Mouse (Mus musculus): ENCODE results near the gene Glrx2. TPM values are rescaled to one million over a fixed set of nuclear protein-coding genes. Genes with fewer than 3 reads are reported as not detected.
A peak's percentile ranks its signal among the peaks of the same experiment; 100 is the strongest.
"Not testable (repeated sequence)": the region's sequence is repeated elsewhere in the genome, so short reads cannot be mapped to it uniquely, and the experiment has no call there.

Glrx2 gene
- 81.4 and 85.2 TPM in 2 replicates for polyA plus RNA-seq (2016; fragmentation: Nextera tagmentation; extraction: Ambion mirVana)

- not testable (repeated sequence) for H3K36me3 ChIP-seq; DNase-seq (ENCODE audit: low spot score); H3K4me3 ChIP-seq; H3K4me1 ChIP-seq; H3K27me3 ChIP-seq (ENCODE audit: insufficient read depth, poor library complexity, severe bottlenecking); H3K27ac ChIP-seq; H3K9me3 ChIP-seq
- no CpG with 5 or more reads among the region's 2 CpGs for WGBS
Measured at GRCm38 (mm10) chr1:143716038-143716437, at the start of gene Glrx2. Glrx2 (plus strand) TSS chr1:143716338.

GRCm38 (mm10) chr1:143675734-143676361 is 40.3 kb upstream of the Glrx2 start:
- H3K27ac ChIP-seq: no peak overlapping the region
- H3K9me3 ChIP-seq: no peaks in the 10 kb centered on the region
- no peak overlapping the region for H3K4me3 ChIP-seq
- H3K36me3 ChIP-seq: peaks cover 44% of the 10 kb centered on the region
- DNase-seq (ENCODE audit: low spot score): no peak
- H3K27me3 ChIP-seq (ENCODE audit: insufficient read depth, poor library complexity, severe bottlenecking): no peaks in the 10 kb centered on the region
- 94% methylated on average over 4 of the region's 4 CpGs for WGBS
- no peaks in the 10 kb centered on the region for H3K4me1 ChIP-seq

DNA sequence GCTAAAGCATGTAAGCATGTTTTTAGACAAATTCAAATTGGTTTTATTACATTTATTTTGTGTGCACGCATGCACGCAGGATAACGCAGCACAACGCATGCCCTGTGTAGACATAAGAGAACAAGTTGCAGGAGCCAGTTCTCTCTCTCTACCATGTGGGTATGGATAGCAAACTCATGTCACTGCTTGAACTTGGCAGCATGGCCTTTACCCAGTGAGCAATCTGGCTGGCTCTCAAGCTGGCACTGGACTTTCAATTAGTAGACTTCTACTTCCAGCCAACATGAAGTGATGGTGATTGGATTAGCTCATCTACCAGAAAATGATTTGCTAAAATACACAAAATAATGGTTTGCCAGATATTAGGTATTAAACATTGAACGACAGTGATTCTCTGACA is 35.0 kb upstream of the Glrx2 start:
- Histone ChIP-seq H3K9me3 (no peaks in the 10 kb centered on the region), H3K27ac (no peak overlapping the region), H3K4me3 (no peak overlapping the region), H3K36me3 (peaks cover 58% of the 10 kb centered on the region), H3K4me1 (no peaks in the 10 kb centered on the region), H3K27me3 (ENCODE audit: insufficient read depth, poor library complexity, severe bottlenecking) (no peaks in the 10 kb centered on the region)
- no peak for DNase-seq (ENCODE audit: low spot score)
- WGBS: 98% methylated on average over 5 of the region's 5 CpGs

DNA sequence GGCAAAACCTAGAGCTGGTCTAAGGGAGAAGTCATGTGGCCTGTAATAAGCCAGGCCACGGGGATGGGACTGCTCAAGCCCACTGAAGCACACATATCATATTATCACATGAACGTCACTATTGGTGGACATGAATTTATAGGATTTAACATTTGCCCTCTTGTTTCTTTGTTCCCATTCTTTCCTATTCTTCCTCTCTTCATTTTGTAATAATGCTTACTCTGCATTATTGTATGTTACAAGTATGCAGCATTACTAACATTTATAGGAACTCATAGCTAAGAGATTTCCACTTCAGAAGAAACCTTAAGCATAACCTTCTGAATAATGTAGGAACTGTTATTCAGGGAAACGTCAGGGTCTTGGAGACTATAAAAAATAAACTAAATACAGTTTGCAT is 31.3 kb upstream of the Glrx2 start:
- no peaks in the 10 kb centered on the region for H3K4me1 ChIP-seq
- DNase-seq (ENCODE audit: low spot score): no peak
- 94% methylated on average over 3 of the region's 3 CpGs for WGBS
- no peak overlapping the region for H3K27ac ChIP-seq
- no peaks in the 10 kb centered on the region for H3K27me3 ChIP-seq (ENCODE audit: insufficient read depth, poor library complexity, severe bottlenecking)
- no peak overlapping the region for H3K4me3 ChIP-seq
- H3K36me3 ChIP-seq: peaks cover 64% of the 10 kb centered on the region
- H3K9me3 ChIP-seq: no peaks in the 10 kb centered on the region

DNA sequence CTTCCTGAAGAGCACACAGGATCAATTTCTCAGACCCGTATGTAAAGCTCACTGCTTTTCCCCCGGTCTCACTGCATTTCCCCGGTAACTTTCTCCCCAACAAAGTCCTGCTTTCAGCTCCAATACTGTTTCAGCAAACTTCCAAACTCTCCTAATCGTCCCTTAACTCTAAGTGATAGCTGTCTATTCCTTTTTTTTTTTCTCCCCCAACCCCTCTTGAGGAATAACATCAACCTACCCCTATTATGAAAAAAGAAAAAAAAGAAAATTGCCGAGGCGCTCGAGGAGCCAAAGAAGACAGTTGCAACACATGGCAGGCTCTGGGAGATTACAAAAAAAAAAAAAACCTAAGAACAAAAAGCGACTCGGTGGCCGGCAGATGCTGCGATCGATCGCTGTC is 14.4 kb upstream of the Glrx2 start:
- under 1% methylated on average over 13 of the region's 13 CpGs for WGBS
- H3K27ac ChIP-seq: peak overlapping the region; percentile 97
- peaks cover 8% of the 10 kb centered on the region; the same call in 1 of the 2 replicates for H3K4me1 ChIP-seq
- DNase-seq (ENCODE audit: low spot score): no peak
- H3K9me3 ChIP-seq: no peaks in the 10 kb centered on the region
- H3K4me3 ChIP-seq: peak overlapping the region; percentile 78
- no peaks in the 10 kb centered on the region for H3K27me3 ChIP-seq (ENCODE audit: insufficient read depth, poor library complexity, severe bottlenecking)
- peaks cover 17% of the 10 kb centered on the region for H3K36me3 ChIP-seq

GRCm38 (mm10) chr1:143702141-143702740 is 13.9 kb upstream of the Glrx2 start:
- H3K36me3 ChIP-seq: peaks cover 13% of the 10 kb centered on the region
- peak; percentile 75 for DNase-seq (ENCODE audit: low spot score)
- H3K27ac ChIP-seq: peak overlapping the region; percentile 97
- WGBS: 0% methylated on average over 45 of the region's 48 CpGs
- peak overlapping the region; percentile 78 for H3K4me3 ChIP-seq
- peaks cover 8% of the 10 kb centered on the region; the same call in 1 of the 2 replicates for H3K4me1 ChIP-seq
- no peaks in the 10 kb centered on the region for H3K27me3 ChIP-seq (ENCODE audit: insufficient read depth, poor library complexity, severe bottlenecking)
- H3K9me3 ChIP-seq: no peaks in the 10 kb centered on the region

GRCm38 (mm10) chr1:143702741-143703262 is 13.3 kb upstream of the Glrx2 start, which contains the start of gene Cdc73:
Cdc73 (minus strand) TSS chr1:143702893.
- peak; percentile 95 for DNase-seq (ENCODE audit: low spot score)
- H3K36me3 ChIP-seq: peaks cover 8% of the 10 kb centered on the region
- H3K4me1 ChIP-seq: peaks cover 8% of the 10 kb centered on the region; the same call in 1 of the 2 replicates
- no peaks in the 10 kb centered on the region for H3K9me3 ChIP-seq
- peak within 1 kb of the TSS; percentile 97 for H3K27ac ChIP-seq
- WGBS: under 1% methylated on average over 74 of the region's 74 CpGs
- H3K27me3 ChIP-seq (ENCODE audit: insufficient read depth, poor library complexity, severe bottlenecking): no peaks in the 10 kb centered on the region
- peak within 1 kb of the TSS; percentile 78 for H3K4me3 ChIP-seq

DNA sequence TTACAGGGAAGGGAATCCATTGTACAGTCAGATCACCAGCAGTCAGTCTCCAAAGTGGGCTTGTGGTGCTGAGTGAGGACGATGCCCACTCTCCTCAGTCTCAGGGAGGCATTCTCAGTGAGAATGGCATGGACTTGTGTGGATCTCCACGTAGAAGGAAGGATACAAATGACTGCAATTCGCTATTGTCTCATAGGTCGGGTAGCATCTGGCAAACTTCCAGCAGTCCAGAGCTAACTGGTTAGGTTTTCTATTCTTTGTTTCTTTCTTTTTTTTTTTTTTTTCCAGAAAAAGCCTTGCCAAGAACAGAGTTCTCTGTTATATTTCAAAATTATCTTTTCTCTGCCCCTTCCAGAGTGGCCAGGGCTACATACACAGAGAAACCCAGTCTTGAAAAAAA is 9.1 kb upstream of the Glrx2 start:
- no peak for DNase-seq (ENCODE audit: low spot score)
- H3K36me3 ChIP-seq: no peaks in the 10 kb centered on the region
- H3K4me3 ChIP-seq: no peak overlapping the region
- 67% methylated on average over 4 of the region's 4 CpGs for WGBS
- H3K4me1 ChIP-seq: peaks cover 9% of the 10 kb centered on the region
- H3K27ac ChIP-seq: no peak overlapping the region
- no peaks in the 10 kb centered on the region for H3K9me3 ChIP-seq
- H3K27me3 ChIP-seq (ENCODE audit: insufficient read depth, poor library complexity, severe bottlenecking): no peaks in the 10 kb centered on the region

- H3K9me3 ChIP-seq: no peaks in the 10 kb centered on the region
- no peak for DNase-seq (ENCODE audit: low spot score)
- H3K4me3 ChIP-seq: no peak overlapping the region
- H3K4me1 ChIP-seq: peaks cover 9% of the 10 kb centered on the region
- no peaks in the 10 kb centered on the region for H3K27me3 ChIP-seq (ENCODE audit: insufficient read depth, poor library complexity, severe bottlenecking)
- no peaks in the 10 kb centered on the region for H3K36me3 ChIP-seq
- no peak overlapping the region for H3K27ac ChIP-seq
- 76% methylated on average over 6 of the region's 6 CpGs for WGBS
Measured at GRCm38 (mm10) chr1:143708361-143708760, 7.8 kb upstream of the Glrx2 start.

GRCm38 (mm10) chr1:143709966-143710626 is 6.0 kb upstream of the Glrx2 start:
- Histone ChIP-seq H3K36me3 (no peaks in the 10 kb centered on the region), H3K27me3 (ENCODE audit: insufficient read depth, poor library complexity, severe bottlenecking) (no peaks in the 10 kb centered on the region), H3K4me1 (peaks cover 9% of the 10 kb centered on the region), H3K27ac (peak overlapping the region; percentile 57; the same call in 1 of the 2 replicates), H3K4me3 (no peak overlapping the region), H3K9me3 (no peaks in the 10 kb centered on the region)
- no peak for DNase-seq (ENCODE audit: low spot score)
- WGBS: 72% methylated on average over 7 of the region's 7 CpGs

GRCm38 (mm10) chr1:143710627-143710976 is 5.5 kb upstream of the Glrx2 start:
- DNase-seq (ENCODE audit: low spot score): no peak
- 29% methylated on average over 5 of the region's 5 CpGs for WGBS
- Histone ChIP-seq H3K9me3 (no peaks in the 10 kb centered on the region), H3K4me3 (no peak overlapping the region), H3K4me1 (peaks cover 9% of the 10 kb centered on the region), H3K27me3 (ENCODE audit: insufficient read depth, poor library complexity, severe bottlenecking) (no peaks in the 10 kb centered on the region), H3K27ac (peak overlapping the region; percentile 57; the same call in 1 of the 2 replicates), H3K36me3 (no peaks in the 10 kb centered on the region)

DNA sequence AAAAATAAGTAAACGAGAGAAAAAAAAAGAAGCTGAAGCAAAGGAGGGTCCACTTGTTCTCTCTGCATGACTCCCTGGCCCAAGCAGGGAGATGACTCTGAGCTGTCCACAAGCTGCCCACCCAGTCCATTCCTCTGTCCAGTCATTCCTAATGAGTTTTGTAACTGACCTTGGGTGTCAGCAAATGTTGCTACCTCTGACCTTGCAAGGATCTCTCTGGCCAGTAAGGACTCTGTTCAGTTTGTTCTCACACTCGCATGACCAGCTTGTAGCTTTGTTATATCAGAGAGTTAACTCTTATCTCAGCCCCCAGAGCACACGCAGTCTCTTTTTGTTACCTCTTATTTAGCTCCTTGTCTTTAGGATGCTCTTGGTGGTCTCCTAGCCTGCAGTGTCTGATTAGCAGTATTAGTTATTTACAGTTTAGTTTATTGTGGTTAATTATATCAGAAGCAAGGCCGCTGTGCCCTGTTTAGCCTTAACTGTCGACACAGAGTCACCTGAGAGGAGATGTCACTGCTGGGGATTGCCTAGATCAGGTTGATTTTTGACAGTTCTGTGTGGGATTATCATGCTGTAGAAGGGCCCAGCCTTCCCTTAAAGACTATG is 8.4 kb downstream of the Glrx2 start:
- Histone ChIP-seq H3K9me3 (no peaks in the 10 kb centered on the region), H3K36me3 (no peaks in the 10 kb centered on the region), H3K4me1 (no peaks in the 10 kb centered on the region; the same call in 1 of the 2 replicates), H3K27me3 (ENCODE audit: insufficient read depth, poor library complexity, severe bottlenecking) (no peaks in the 10 kb centered on the region), H3K27ac (no peak overlapping the region), H3K4me3 (no peak overlapping the region)
- no peak for DNase-seq (ENCODE audit: low spot score)
- WGBS: 59% methylated on average over 5 of the region's 5 CpGs

Data from heart, embryonic 10.5 days (tissue).